Mouse (Mus musculus): ENCODE results near the gene Hs3st3b1.

Gene Hs3st3b1

DNA sequence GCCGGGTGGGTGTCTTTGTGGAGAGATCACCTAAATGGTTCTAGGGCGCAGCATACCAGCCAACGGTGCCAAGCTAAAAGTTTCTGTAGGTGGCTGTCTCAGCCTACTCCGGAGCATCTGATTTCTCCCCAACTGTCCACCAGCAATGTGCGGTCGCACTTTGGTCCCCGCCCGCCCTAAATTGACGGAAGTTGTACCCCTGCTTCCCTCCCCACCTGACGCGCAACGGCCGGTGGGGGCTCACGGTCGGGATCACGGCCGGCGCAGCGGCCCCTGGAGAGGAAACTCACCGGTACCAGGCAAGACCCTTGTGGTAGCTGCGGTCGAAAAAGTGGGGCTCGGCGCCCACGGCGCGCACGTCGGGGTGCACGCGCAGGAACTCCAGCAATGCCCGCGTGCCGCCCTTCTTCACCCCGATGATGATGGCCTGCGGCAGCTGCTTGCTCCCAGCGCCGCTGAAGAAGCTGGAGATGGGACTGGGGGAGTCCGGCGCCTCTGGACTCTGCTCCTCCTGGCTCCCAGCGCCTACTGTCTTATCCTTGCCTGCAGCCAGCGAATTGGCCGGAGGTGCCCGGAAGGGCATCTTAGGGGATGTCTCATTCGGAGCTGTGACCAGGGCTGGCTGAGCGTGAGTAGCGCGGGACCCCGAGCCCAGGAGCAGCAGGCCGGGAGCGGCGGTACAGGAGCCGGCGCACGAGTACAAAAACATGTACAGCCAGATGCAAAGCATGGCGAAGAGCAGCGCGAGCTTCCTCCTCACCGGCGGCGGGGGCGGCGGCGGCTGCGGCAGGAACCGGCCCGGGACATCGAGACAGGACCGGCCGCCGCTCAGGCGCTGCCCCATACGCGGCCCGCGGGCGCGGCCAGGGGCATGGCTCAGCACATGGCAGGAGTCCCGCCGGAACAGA lies 792 bp downstream of the Hs3st3b1 start:
- DNase-seq: no peak

- DNase-seq: peak; percentile 84
Observed at GRCm38 (mm10) chr11:63920531-63920930, 1.6 kb downstream of the Hs3st3b1 start.

GRCm38 (mm10) chr11:63919211-63920098 lies 2.6 kb downstream of the Hs3st3b1 start:
- DNase-seq: no peak

DNA sequence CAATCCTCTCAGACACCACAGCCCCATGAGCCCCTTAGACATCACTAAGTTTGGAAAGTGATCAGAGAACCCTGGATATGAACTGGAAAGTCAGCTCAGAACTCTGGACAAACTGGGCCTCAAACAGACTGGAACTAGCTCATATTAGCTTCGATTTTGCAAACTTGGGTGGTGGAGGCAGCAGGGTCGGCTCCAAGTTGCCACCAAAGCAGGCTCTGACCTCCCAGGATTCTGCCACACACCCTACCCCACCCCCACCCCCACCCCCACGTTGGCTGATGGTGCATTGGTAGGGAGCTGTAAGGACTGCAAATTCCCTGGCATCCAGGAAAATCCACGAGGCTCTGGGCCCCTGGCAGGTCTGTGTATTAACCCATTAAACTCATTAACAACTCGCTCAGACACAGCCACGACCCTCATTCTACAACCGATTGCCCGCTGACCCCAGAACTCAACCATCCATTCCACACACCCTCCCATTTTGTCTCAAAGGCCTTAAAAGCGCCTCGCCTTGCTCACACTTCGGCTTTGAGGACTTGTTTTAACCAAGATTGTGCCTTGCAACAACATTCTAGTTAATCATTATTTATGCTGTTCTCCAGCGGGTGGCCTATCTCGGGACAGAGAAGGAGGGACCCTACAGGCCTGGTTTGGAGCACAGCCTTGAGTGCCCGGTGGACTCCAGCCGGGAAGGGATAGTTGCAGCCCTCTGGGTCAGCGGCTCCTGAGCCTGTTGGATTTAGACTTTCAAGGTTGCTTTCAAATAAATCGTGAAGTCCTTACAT lies 3.6 kb downstream of the Hs3st3b1 start:
- DNase-seq: peak; percentile 73

GRCm38 (mm10) chr11:63917561-63917960 lies 4.5 kb downstream of the Hs3st3b1 start:
- no peak for DNase-seq

GRCm38 (mm10) chr11:63914388-63914787 lies 7.7 kb downstream of the Hs3st3b1 start:
- DNase-seq: peak; percentile 92

DNA sequence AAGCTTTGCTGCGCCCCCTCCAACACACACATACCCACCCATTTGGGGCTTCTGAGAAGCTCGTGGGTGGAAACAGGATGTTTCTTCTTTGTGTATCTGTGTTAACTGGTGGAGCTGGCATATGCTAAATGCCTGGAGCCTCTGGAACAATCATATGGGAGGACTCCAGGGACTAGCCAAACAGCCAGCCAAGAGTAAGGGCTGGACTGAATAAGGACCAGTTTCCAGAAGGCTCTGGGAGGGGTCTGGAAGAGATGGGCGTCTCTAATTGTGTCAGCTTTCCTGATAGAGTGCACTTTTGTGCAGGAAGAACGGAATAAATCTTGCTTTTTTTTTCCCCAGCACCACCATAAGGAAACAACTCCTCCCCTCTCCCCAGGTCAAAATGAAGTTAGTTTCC lies 8.2 kb downstream of the Hs3st3b1 start:
- DNase-seq: no peak

DNA sequence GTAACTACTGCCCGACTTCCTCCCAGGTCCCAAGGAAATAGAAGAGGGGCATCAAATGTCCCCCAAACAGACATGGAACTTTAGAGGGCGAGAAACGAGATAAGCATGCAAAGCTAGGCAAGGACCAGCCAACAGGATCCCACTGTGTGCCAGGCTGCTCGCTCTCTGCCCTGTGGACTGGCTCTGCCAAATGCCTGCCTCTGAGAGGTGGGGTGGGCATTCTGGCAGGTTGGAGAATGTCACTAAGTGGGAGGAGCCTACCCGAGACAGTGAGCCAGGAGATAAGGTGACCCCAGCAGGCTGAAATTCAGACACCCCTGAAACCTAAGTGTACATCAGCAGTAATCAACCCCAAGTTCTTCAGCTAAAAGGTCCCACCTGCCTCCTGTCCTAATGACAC lies 11.1 kb downstream of the Hs3st3b1 start:
- no peak for DNase-seq

- DNase-seq: no peak
Observed at GRCm38 (mm10) chr11:63909961-63910360, 12.1 kb downstream of the Hs3st3b1 start.

DNA sequence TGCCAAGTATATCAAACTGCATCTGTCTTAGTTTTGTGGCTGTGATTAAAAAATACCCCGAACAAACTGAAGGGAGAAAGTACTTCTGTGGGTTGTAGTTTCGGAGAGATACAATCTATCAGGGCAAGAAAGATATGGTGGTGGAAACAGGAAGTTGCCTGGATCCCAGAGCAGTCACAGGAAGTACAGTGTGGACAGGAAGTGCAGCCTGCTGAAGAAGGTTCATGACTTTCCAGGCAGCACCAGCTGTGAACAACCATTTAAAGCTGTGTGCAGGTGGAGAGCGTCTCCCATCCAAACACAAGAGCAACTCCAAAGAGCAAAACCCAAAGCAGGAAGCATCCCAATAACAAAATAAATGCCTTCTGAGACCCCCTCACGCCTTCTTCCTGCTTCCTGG lies 13.6 kb downstream of the Hs3st3b1 start:
- no peak for DNase-seq

- DNase-seq: no peak
Observed at GRCm38 (mm10) chr11:63906552-63907353, 15.3 kb downstream of the Hs3st3b1 start.

GRCm38 (mm10) chr11:63904787-63905186 lies 17.3 kb downstream of the Hs3st3b1 start:
- no peak for DNase-seq

- no peak for DNase-seq
Observed at GRCm38 (mm10) chr11:63898509-63899168, 23.5 kb downstream of the Hs3st3b1 start.

DNA sequence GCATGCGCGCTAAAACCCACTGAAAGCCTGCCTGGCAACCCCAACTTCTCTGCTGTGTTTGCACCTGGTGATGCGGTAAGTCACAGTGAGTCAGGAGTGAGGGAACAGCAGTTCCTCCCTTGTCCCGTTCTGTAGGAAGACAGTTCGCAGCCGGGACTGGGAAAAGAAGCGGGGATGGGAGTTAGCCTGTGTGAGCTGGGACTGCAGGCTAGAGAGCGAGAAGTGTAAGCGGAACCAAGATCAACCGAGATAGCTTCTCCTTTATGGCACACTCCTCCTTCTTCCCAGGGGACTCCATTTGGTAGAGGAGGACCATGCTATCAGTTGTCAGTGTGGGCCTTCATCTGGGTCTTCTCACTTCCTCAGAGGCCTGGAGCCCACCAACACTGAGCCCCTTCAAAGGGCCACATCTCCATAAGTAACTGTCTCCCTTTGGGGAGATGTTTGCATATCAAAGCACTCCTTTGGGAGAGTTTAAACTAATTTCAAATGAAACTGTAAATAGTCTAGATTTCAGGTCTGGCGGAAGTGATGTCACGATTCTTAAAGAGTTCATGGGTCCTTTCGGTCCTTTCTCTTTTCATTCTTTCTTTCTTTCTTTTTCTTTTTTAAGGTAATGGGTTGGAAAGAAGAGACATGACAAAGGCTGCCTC lies 24.1 kb downstream of the Hs3st3b1 start:
- no peak for DNase-seq

DNA sequence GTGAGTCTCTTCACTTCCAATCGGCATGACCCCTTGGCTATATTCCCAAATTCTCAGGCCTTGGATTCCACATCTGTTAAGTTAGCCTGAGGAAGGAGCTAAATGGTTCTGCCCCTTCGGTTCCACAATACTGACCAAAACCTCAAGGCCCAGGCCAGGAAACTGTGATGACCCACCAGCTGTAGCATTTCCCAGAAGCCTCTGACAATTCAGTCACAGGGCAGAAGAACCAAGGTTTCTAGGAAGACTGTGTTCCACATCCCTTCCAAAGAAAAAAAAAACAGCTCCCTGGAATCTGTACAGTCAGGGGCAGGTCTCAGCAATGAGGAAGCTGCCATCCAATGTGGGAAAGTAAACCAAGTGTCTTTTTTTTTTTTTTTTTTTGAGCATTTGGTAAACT lies 25.1 kb downstream of the Hs3st3b1 start:
- no peak for DNase-seq

GRCm38 (mm10) chr11:63894188-63894587 lies 27.9 kb downstream of the Hs3st3b1 start:
- peak; percentile 53 for DNase-seq

GRCm38 (mm10) chr11:63893557-63893956 lies 28.5 kb downstream of the Hs3st3b1 start:
- DNase-seq: no peak

- DNase-seq: no peak
Observed at GRCm38 (mm10) chr11:63891479-63892020, 30.5 kb downstream of the Hs3st3b1 start.

- DNase-seq: no peak
Observed at GRCm38 (mm10) chr11:63883385-63883784, 38.7 kb downstream of the Hs3st3b1 start.

DNA sequence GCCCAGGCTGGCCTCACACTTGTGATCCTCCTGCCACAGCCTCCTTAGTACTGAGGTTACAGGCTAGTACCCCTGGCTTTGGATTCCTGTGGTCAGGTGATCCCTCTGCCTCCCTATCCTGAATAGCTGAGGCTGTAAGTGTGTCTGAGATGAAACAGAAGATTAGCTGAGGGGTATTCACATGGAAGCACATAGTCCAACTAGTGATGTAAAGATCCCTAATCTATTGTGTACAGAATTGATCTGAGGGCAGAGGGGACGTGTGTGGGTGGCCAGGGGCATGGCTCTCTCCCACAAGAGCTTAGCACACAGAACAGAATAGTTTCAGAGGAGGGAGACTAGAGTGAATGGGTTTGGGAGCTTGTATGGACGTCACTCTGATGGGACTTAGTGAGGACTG lies 41.8 kb downstream of the Hs3st3b1 start:
- DNase-seq: no peak

GRCm38 (mm10) chr11:63879261-63879660 lies 42.8 kb downstream of the Hs3st3b1 start:
- DNase-seq: no peak

Data from kidney, postnatal 14 days (tissue).